Mouse (Mus musculus) thymus, postnatal 4 days (tissue): ENCODE measurements around the gene Sorl1.
A peak's percentile ranks its signal among the peaks of the same experiment; 100 is the strongest.

Experiments used
- DNase-seq: peaks from one replicate; pipeline ENCODE4 v3.0.0; 2021

Gene Sorl1

GRCm38 (mm10) chr9:42121631-42122354 is 2.3 kb downstream of the Sorl1 start:
- no peak for DNase-seq

- no peak for DNase-seq
These were observed 7.6 kb downstream of the Sorl1 start for GRCm38 (mm10) chr9:42116418-42117056.

- DNase-seq: no peak
These were observed 9.0 kb downstream of the Sorl1 start for GRCm38 (mm10) chr9:42115078-42115477.

- no peak for DNase-seq
These were observed 10.8 kb downstream of the Sorl1 start for GRCm38 (mm10) chr9:42113316-42113715.

GRCm38 (mm10) chr9:42112691-42113090 is 11.4 kb downstream of the Sorl1 start:
- no peak for DNase-seq

GRCm38 (mm10) chr9:42111256-42111655 is 12.8 kb downstream of the Sorl1 start:
- DNase-seq: no peak

- peak; percentile 28 for DNase-seq
These were observed 14.2 kb downstream of the Sorl1 start for GRCm38 (mm10) chr9:42109837-42110451.

- no peak for DNase-seq
These were observed 15.0 kb downstream of the Sorl1 start for GRCm38 (mm10) chr9:42109131-42109530.

GRCm38 (mm10) chr9:42108369-42108951 is 15.6 kb downstream of the Sorl1 start:
- DNase-seq: peak; percentile 61

- DNase-seq: no peak
These were observed 17.0 kb downstream of the Sorl1 start for GRCm38 (mm10) chr9:42107062-42107461.

- DNase-seq: no peak
These were observed 17.8 kb downstream of the Sorl1 start for GRCm38 (mm10) chr9:42106305-42106704.

- no peak for DNase-seq
These were observed 20.6 kb downstream of the Sorl1 start for GRCm38 (mm10) chr9:42103546-42103945.

GRCm38 (mm10) chr9:42102013-42102412 is 22.1 kb downstream of the Sorl1 start:
- DNase-seq: no peak

- DNase-seq: no peak
These were observed 22.8 kb downstream of the Sorl1 start for GRCm38 (mm10) chr9:42101266-42101665.

- DNase-seq: no peak
These were observed 23.4 kb downstream of the Sorl1 start for GRCm38 (mm10) chr9:42100618-42101210.

GRCm38 (mm10) chr9:42098474-42099121 is 25.5 kb downstream of the Sorl1 start:
- DNase-seq: no peak

- peak; percentile 29 for DNase-seq
These were observed 26.2 kb downstream of the Sorl1 start for GRCm38 (mm10) chr9:42097731-42098473.

- peak; percentile 22 for DNase-seq
These were observed 26.9 kb downstream of the Sorl1 start for GRCm38 (mm10) chr9:42097006-42097730.

- no peak for DNase-seq
These were observed 29.3 kb downstream of the Sorl1 start for GRCm38 (mm10) chr9:42094752-42095151.

GRCm38 (mm10) chr9:42094028-42094551 is 30.0 kb downstream of the Sorl1 start:
- DNase-seq: no peak

- no peak for DNase-seq
These were observed 31.3 kb downstream of the Sorl1 start for GRCm38 (mm10) chr9:42092749-42093148.
